Mouse (Mus musculus): Measurements from ENCODE around the gene Spata22. TPM values are rescaled to one million over a fixed set of nuclear protein-coding genes. Genes with fewer than 3 reads are reported as not detected.

Gene Spata22
- total RNA-seq, 2 experiments from 2014 or later = not detected

Other genes starting within 250 kb of the Spata22 start
- gene Itgae, start 239.2 kb upstream of the Spata22 start, total RNA-seq (2021) = under 1 TPM in 1 of 2 experiments, not detected in 1; 0.12 TPM
- gene Haspin, start 191.4 kb upstream of the Spata22 start, total RNA-seq (2021) = under 1 TPM in 1 of 2 experiments, not detected in 1; 0.12 TPM
- gene P2rx5, start 169.3 kb upstream of the Spata22 start, total RNA-seq (2021) = 1 to 10 TPM; 8.1 to 8.4 TPM
- 10 to 100 TPM; 84.7 to 88.1 TPM for gene Emc6, start 152.7 kb upstream of the Spata22 start, total RNA-seq (2021)
- 10 to 100 TPM in 1 of 2 experiments, 1 to 10 TPM in 1; 7.8 to 12.0 TPM for gene Tax1bp3, start 152.7 kb upstream of the Spata22 start, total RNA-seq (2021)
- gene Ctns, start 130.7 kb upstream of the Spata22 start, total RNA-seq (2021) = 1 to 10 TPM; 4.4 to 5.7 TPM
- under 1 TPM; 0.39 to 0.40 TPM for gene Shpk, start 130.3 kb upstream of the Spata22 start, total RNA-seq (2021)
- under 1 TPM; 0.09 to 0.24 TPM for gene Trpv1, start 95.4 kb upstream of the Spata22 start, total RNA-seq (2021)
- gene Trpv3, start 62.4 kb upstream of the Spata22 start, total RNA-seq (2021) = not detected
- 1 to 10 TPM; 3.9 to 5.4 TPM for gene Aspa, start 145 bp upstream of the Spata22 start, total RNA-seq (2021)
- not detected for gene Gm49340, start within 50 bp of the Spata22 start, total RNA-seq (2021)
- gene Olfr20, start 21.0 kb downstream of the Spata22 start, total RNA-seq (2021) = not detected
- not detected for gene Olfr376, start 41.5 kb downstream of the Spata22 start, total RNA-seq (2021)
- gene Olfr1, start 69.9 kb downstream of the Spata22 start, total RNA-seq (2021) = not detected
- not detected for gene Olfr378, start 98.7 kb downstream of the Spata22 start, total RNA-seq (2021)
- not detected for gene Olfr380, start 127.8 kb downstream of the Spata22 start, total RNA-seq (2021)
- gene Olfr381, start 161.9 kb downstream of the Spata22 start, total RNA-seq (2021) = not detected
- gene Olfr382, start 187.5 kb downstream of the Spata22 start, total RNA-seq (2021) = not detected